Mouse (Mus musculus) cerebellum, adult 11 months (tissue): ENCODE data around the gene Aqp9.
"Not testable (repeated sequence)": the region's sequence is repeated elsewhere in the genome, so short reads cannot be mapped to it uniquely, and the experiment has no call there.

Source experiments
- DNase-seq: peaks from one replicate; pipeline ENCODE4 v3.0.0; 2022

The Aqp9 gene

GRCm38 (mm10) chr9:71135073-71135472 lies 33.4 kb downstream of the Aqp9 start:
- no peak for DNase-seq

- DNase-seq: no peak
These were observed 35.3 kb downstream of the Aqp9 start for GRCm38 (mm10) chr9:71133190-71133589.

GRCm38 (mm10) chr9:71131822-71132221 lies 36.7 kb downstream of the Aqp9 start:
- no peak for DNase-seq

- DNase-seq: peak; percentile 8
These were observed 39.6 kb downstream of the Aqp9 start for GRCm38 (mm10) chr9:71128911-71129310.

GRCm38 (mm10) chr9:71126205-71126604 lies 42.3 kb downstream of the Aqp9 start:
- DNase-seq: peak; percentile 4

- not testable (repeated sequence) for DNase-seq
These were observed 45.4 kb downstream of the Aqp9 start for GRCm38 (mm10) chr9:71123095-71123494.

GRCm38 (mm10) chr9:71120924-71121323 lies 47.6 kb downstream of the Aqp9 start:
- no peak for DNase-seq

GRCm38 (mm10) chr9:71113166-71113565 lies 55.3 kb downstream of the Aqp9 start:
- DNase-seq: no peak

GRCm38 (mm10) chr9:71103521-71103920 lies 65.0 kb downstream of the Aqp9 start:
- no peak for DNase-seq

GRCm38 (mm10) chr9:71094066-71094465 lies 74.4 kb downstream of the Aqp9 start:
- DNase-seq: no peak

GRCm38 (mm10) chr9:71092038-71092437 lies 76.4 kb downstream of the Aqp9 start:
- DNase-seq: peak; percentile 52

- no peak for DNase-seq
These were observed 89.3 kb downstream of the Aqp9 start for GRCm38 (mm10) chr9:71079201-71079600.

- DNase-seq: no peak
These were observed 91.1 kb downstream of the Aqp9 start for GRCm38 (mm10) chr9:71077251-71077825.

- no peak for DNase-seq
These were observed 92.3 kb downstream of the Aqp9 start for GRCm38 (mm10) chr9:71076201-71076648.

- DNase-seq: peak; percentile 57
These were observed 94.7 kb downstream of the Aqp9 start for GRCm38 (mm10) chr9:71073831-71074230.

- no peak for DNase-seq
These were observed 95.4 kb downstream of the Aqp9 start for GRCm38 (mm10) chr9:71073076-71073475.

GRCm38 (mm10) chr9:71072502-71072901 lies 96.0 kb downstream of the Aqp9 start:
- DNase-seq: no peak

- DNase-seq: peak; percentile 72
These were observed 96.7 kb downstream of the Aqp9 start for GRCm38 (mm10) chr9:71071581-71072330.

- DNase-seq: no peak
These were observed 97.9 kb downstream of the Aqp9 start for GRCm38 (mm10) chr9:71070628-71071027.

GRCm38 (mm10) chr9:71068866-71069390 lies 99.6 kb downstream of the Aqp9 start:
- DNase-seq: no peak

- DNase-seq: no peak
These were observed 101.3 kb downstream of the Aqp9 start for GRCm38 (mm10) chr9:71067156-71067555.

GRCm38 (mm10) chr9:71066491-71066890 lies 102.0 kb downstream of the Aqp9 start:
- no peak for DNase-seq

GRCm38 (mm10) chr9:71065343-71065875 lies 103.1 kb downstream of the Aqp9 start:
- no peak for DNase-seq

GRCm38 (mm10) chr9:71064291-71064840 lies 104.1 kb downstream of the Aqp9 start:
- no peak for DNase-seq
